Mouse (Mus musculus) G1E (cell line): ENCODE results near the gene Gm884. TPM values are rescaled to one million over a fixed set of nuclear protein-coding genes. Genes with fewer than 3 reads are reported as not detected.

Source experiments
- ATAC-seq: 2 replicates; pipeline ENCODE4 v1.8.0; 2016; ENCODE audit warnings: mild to moderate bottlenecking; ENCODE audit not compliant: insufficient number of reproducible peaks, poor library complexity, low FRiP score, severe bottlenecking; ENCODE audit errors: extremely low read depth
- DNase-seq: peaks from one replicate; pipeline ENCODE4 v3.0.0; 2012; ENCODE audit warnings: low spot score
- H3K27me3 ChIP-seq: 2 replicates; pipeline ENCODE4 v1.6.1; 2012; ENCODE audit warnings: mild to moderate bottlenecking, low read length, inconsistent platforms; ENCODE audit not compliant: insufficient read depth
- H3K36me3 ChIP-seq: replicated peaks from 2 replicates; pipeline ENCODE3; 2012; ENCODE audit warnings: mild to moderate bottlenecking, inconsistent platforms
- H3K4me1 ChIP-seq: 2 replicates; pipeline ENCODE4 v1.6.1; 2012; ENCODE audit warnings: low read depth, low read length, inconsistent platforms, mixed read lengths; ENCODE audit not compliant: insufficient read depth
- H3K4me3 ChIP-seq: 2 replicates; pipeline ENCODE4 v1.5.1; 2012; ENCODE audit warnings: low read depth, mild to moderate bottlenecking, inconsistent platforms, low read length, moderate library complexity, mixed read lengths
- H3K9me3 ChIP-seq: replicated peaks from 2 replicates; pipeline ENCODE4 v1.6.1; 2012; ENCODE audit warnings: inconsistent platforms
- CTCF ChIP-seq: IDR thresholded peaks from 2 replicates; pipeline ENCODE4 v1.5.1; 2012; ENCODE audit warnings: low read depth, low read length, inconsistent platforms, mixed read lengths
- GATA1 ChIP-seq: IDR thresholded peaks from 2 replicates; pipeline ENCODE4 v1.6.1; 2012; ENCODE audit warnings: borderline replicate concordance, low read length, inconsistent platforms, mixed read lengths
- GATA2 ChIP-seq: IDR thresholded peaks from 2 replicates; pipeline ENCODE4 v1.6.1; 2012; ENCODE audit warnings: low read depth, low read length, inconsistent platforms, borderline replicate concordance
- POLR2AphosphoS5 ChIP-seq: IDR thresholded peaks from 2 replicates; pipeline ENCODE4 v1.6.1; 2012; ENCODE audit warnings: low read depth, low read length, inconsistent platforms; ENCODE audit not compliant: insufficient replicate concordance
- TAL1 ChIP-seq: conservative IDR thresholded peaks from 2 replicates; pipeline ENCODE4 v1.6.1; 2012; ENCODE audit warnings: low read depth, low read length, inconsistent platforms, mixed read lengths
- polyA plus RNA-seq: library from polyadenylated mRNA; stranded (reverse); fragments of >175 nt; gene quantifications from 2 replicates; pipeline ENCODE4 v1.2.3, GENCODE M21; 2012
- total RNA-seq, 2 experiments: library from RNA; stranded (forward) in 1 of 2; stranded (reverse) in 1 of 2; fragments of 200-1000 nt in 1 of 2; fragments of >200 nt in 1 of 2; fragmentation: Nextera tagmentation in 1 of 2; gene quantifications; 2 replicates each; pipeline ENCODE4 v1.2.3; 2014 to 2017

Gm884 gene
- not detected in 2 replicates for total RNA-seq (2014; fragmentation: Nextera tagmentation)
- total RNA-seq (2017) = 0.06 and 0.16 TPM in 2 replicates
- not detected in 2 replicates for polyA plus RNA-seq

GRCm38 (mm10) chr11:103621040-103621439, at the start of gene Gm884:
Gm884 (minus strand) TSS chr11:103621140.
- no peak for ATAC-seq
- TF ChIP-seq GATA2 (no peak), POLR2AphosphoS5 (no peak), GATA1 (no peak), TAL1 (no peak), CTCF (no peak)

GRCm38 (mm10) chr11:103666907-103667426, 46.0 kb upstream of the Gm884 start:
- Histone ChIP-seq H3K4me3 (no peak overlapping the region), H3K27me3 (peaks cover 19% of the 10 kb centered on the region), H3K36me3 (peaks cover 5% of the 10 kb centered on the region), H3K9me3 (no peaks in the 10 kb centered on the region), H3K4me1 (peaks cover under 1% of the 10 kb centered on the region; the same call in 1 of the 2 replicates)
- no peak for DNase-seq
- ATAC-seq = no peak
- TF ChIP-seq TAL1 = no peak
- no peak for TF ChIP-seq CTCF
- no peak for TF ChIP-seq POLR2AphosphoS5

More at GRCm38 (mm10) chr11:103621040-103621439, at the start of gene Gm884:
- Histone ChIP-seq H3K4me3 (no peak within 1 kb of the TSS), H3K4me1 (no peaks in the 10 kb centered on the region), H3K36me3 (no peaks in the 10 kb centered on the region), H3K27me3 (peaks cover 3% of the 10 kb centered on the region; the same call in 1 of the 2 replicates), H3K9me3 (no peaks in the 10 kb centered on the region)
- DNase-seq = no peak

GRCm38 (mm10) chr11:103666181-103666906, 45.4 kb upstream of the Gm884 start:
- peaks cover 2% of the 10 kb centered on the region; the same call in 1 of the 2 replicates for H3K4me1 ChIP-seq
- H3K27me3 ChIP-seq = peaks cover 19% of the 10 kb centered on the region
- H3K9me3 ChIP-seq = no peaks in the 10 kb centered on the region
- H3K36me3 ChIP-seq = peaks cover 5% of the 10 kb centered on the region
- no peak for TF ChIP-seq TAL1
- TF ChIP-seq GATA2 = no peak
- no peak for TF ChIP-seq GATA1
- no peak for TF ChIP-seq CTCF
- no peak for TF ChIP-seq POLR2AphosphoS5
- no peak for DNase-seq
- ATAC-seq = no peak
- no peak overlapping the region for H3K4me3 ChIP-seq

GRCm38 (mm10) chr11:103665695-103666094, 44.8 kb upstream of the Gm884 start:
- Histone ChIP-seq H3K4me3 (no peak overlapping the region), H3K9me3 (no peaks in the 10 kb centered on the region), H3K36me3 (no peaks in the 10 kb centered on the region), H3K27me3 (peaks cover 19% of the 10 kb centered on the region), H3K4me1 (peaks cover 2% of the 10 kb centered on the region; the same call in 1 of the 2 replicates)
- ATAC-seq (no peak), DNase-seq (no peak)
- TF ChIP-seq CTCF = no peak
- no peak for TF ChIP-seq GATA2
- no peak for TF ChIP-seq GATA1
- TF ChIP-seq POLR2AphosphoS5 = no peak
- no peak for TF ChIP-seq TAL1

DNA sequence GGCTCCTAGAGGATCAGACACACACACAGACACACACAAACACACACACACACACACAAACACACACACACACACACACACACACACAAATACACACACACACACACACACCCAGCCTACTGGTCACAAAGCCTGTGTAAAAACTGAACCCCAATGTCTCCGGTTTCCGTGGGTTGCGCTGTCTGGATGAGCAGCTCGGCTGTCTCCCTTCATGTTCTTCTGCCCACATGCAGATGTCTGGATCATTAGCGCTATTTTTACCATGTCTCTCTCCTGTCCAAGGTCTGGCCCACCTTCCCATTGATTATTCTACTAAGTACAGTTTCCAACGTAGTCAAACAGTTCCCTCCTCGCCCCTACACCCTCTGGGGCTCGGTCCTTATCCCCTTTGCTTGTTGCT, 42.2 kb upstream of the Gm884 start:
- no peak for DNase-seq
- TF ChIP-seq CTCF (no peak), POLR2AphosphoS5 (no peak), GATA2 (no peak), TAL1 (no peak), GATA1 (no peak)
- Histone ChIP-seq H3K4me3 (no peak overlapping the region), H3K4me1 (peaks cover 2% of the 10 kb centered on the region; the same call in 1 of the 2 replicates), H3K36me3 (no peaks in the 10 kb centered on the region), H3K27me3 (peaks cover 19% of the 10 kb centered on the region), H3K9me3 (no peaks in the 10 kb centered on the region)
- no peak for ATAC-seq

- Histone ChIP-seq H3K9me3 (no peaks in the 10 kb centered on the region), H3K4me3 (no peak overlapping the region), H3K4me1 (peaks cover 2% of the 10 kb centered on the region; the same call in 1 of the 2 replicates), H3K27me3 (peaks cover 19% of the 10 kb centered on the region), H3K36me3 (no peaks in the 10 kb centered on the region)
- TF ChIP-seq GATA1 = no peak
- no peak for TF ChIP-seq TAL1
- no peak for TF ChIP-seq GATA2
- TF ChIP-seq CTCF = no peak
- ATAC-seq (no peak), DNase-seq (no peak)
These were observed 41.6 kb upstream of the Gm884 start for GRCm38 (mm10) chr11:103662546-103662945.
